Mouse (Mus musculus) midbrain, postnatal 0 days (tissue): ENCODE measurements at regions not wholly inside any gene's neighbourhood (a gene's known extent, or its start where the extent isn't known, plus 50 kb on each side); places are given as distances from the start of the nearest gene placed in this dataset.

Experiments used
- ATAC-seq: fragments of 200-750 bp; cut with Nextera tagmentation; 2 replicates; pipeline ENCODE4 v1.8.0; 2017; ENCODE audit warnings: moderate number of reproducible peaks, mild to moderate bottlenecking, moderate TSS enrichment, moderate library complexity; ENCODE audit not compliant: low FRiP score
- DNase-seq: peaks from one replicate; pipeline ENCODE4 v3.0.0-alpha.2; 2015; ENCODE audit warnings: low spot score
- H3K27ac ChIP-seq: fragments of 300-500 bp; sonication (generic); 2 replicates; pipeline ENCODE4 v1.5.1; 2014; ENCODE audit warnings: low read depth, mild to moderate bottlenecking, low read length, mixed read lengths
- H3K27me3 ChIP-seq: fragments of 300-500 bp; sonication (generic); 2 replicates; pipeline ENCODE4 v1.6.1; 2014; ENCODE audit warnings: low read length, control low read depth, mixed read lengths; ENCODE audit not compliant: insufficient read depth
- H3K36me3 ChIP-seq: fragments of 300-500 bp; sonication (generic); 2 replicates; pipeline ENCODE4 v1.6.1; 2014; ENCODE audit warnings: low read length, control low read depth, mixed read lengths; ENCODE audit not compliant: insufficient read depth
- H3K4me1 ChIP-seq: fragments of 300-500 bp; sonication (generic); 2 replicates; pipeline ENCODE4 v1.6.1; 2014; ENCODE audit warnings: mild to moderate bottlenecking, control low read depth, antibody characterized with exemption, low read length, mixed read lengths; ENCODE audit not compliant: insufficient read depth
- H3K4me2 ChIP-seq: fragments of 300-500 bp; sonication (generic); 2 replicates; pipeline ENCODE4 v1.6.1; 2014; ENCODE audit warnings: low read depth, mild to moderate bottlenecking, low read length, mixed read lengths; ENCODE audit not compliant: poor library complexity, severe bottlenecking
- H3K4me3 ChIP-seq: fragments of 300-500 bp; sonication (generic); 2 replicates; pipeline ENCODE4 v1.5.1; 2014; ENCODE audit warnings: low read depth, mild to moderate bottlenecking, low read length, moderate library complexity
- H3K9ac ChIP-seq: fragments of 300-500 bp; sonication (generic); replicated peaks from 2 replicates; pipeline ENCODE4 v1.6.1; 2014; ENCODE audit warnings: mild to moderate bottlenecking, low read length, moderate library complexity, mixed read lengths; ENCODE audit not compliant: poor library complexity, severe bottlenecking
- H3K9me3 ChIP-seq: fragments of 300-500 bp; sonication (generic); 2 replicates; pipeline ENCODE4 v1.6.1; 2016; ENCODE audit warnings: low read length, control low read depth
- CTCF ChIP-seq: IDR thresholded peaks from 2 replicates; pipeline ENCODE4 v1.5.1; 2016; ENCODE audit warnings: antibody characterized with exemption, mild to moderate bottlenecking
- WGBS: fragments of 180-500 bp; shearing (Covaris S2); extraction: QIAGEN DNeasy Blood & Tissue Kit; methylation state at CpG from one replicate; pipeline ENCODE4 v1.1.7; 2014; 5-methylcytosine and 5-hydroxymethylcytosine counted together

GRCm38 (mm10) chr15:8783567-8783966, 73.0 kb upstream of the Slc1a3 start:
- no peak overlapping the region for H3K27ac ChIP-seq
- no peak overlapping the region for H3K4me3 ChIP-seq
- no peaks in the 10 kb centered on the region for H3K9me3 ChIP-seq
- no peaks in the 10 kb centered on the region for H3K36me3 ChIP-seq
- no peak for TF ChIP-seq CTCF
- WGBS = 73% methylated on average over 2 of the region's 2 CpGs
- H3K4me2 ChIP-seq = no peak overlapping the region
- H3K9ac ChIP-seq = no peak overlapping the region
- DNase-seq = no peak
- ATAC-seq = no peak
- no peaks in the 10 kb centered on the region for H3K4me1 ChIP-seq
- no peaks in the 10 kb centered on the region for H3K27me3 ChIP-seq

- Histone ChIP-seq H3K9ac (no peak overlapping the region), H3K4me2 (no peak overlapping the region), H3K9me3 (no peaks in the 10 kb centered on the region), H3K4me3 (no peak overlapping the region), H3K4me1 (no peaks in the 10 kb centered on the region), H3K36me3 (no peaks in the 10 kb centered on the region), H3K27ac (no peak overlapping the region), H3K27me3 (no peaks in the 10 kb centered on the region)
- ATAC-seq = no peak
- DNase-seq = no peak
- no peak for TF ChIP-seq CTCF
- WGBS = 37% methylated on average over 1 of the region's 1 CpGs
These were observed 72.5 kb upstream of the Slc1a3 start for GRCm38 (mm10) chr15:8783036-8783435.

GRCm38 (mm10) chr15:8782131-8782507, 71.6 kb upstream of the Slc1a3 start:
- no peak overlapping the region for H3K4me3 ChIP-seq
- 58% methylated on average over 10 of the region's 10 CpGs for WGBS
- H3K27ac ChIP-seq = 0 out of 2 replicates have a peak overlapping the region, but pooled peaks have one; percentile 34
- H3K27me3 ChIP-seq = no peaks in the 10 kb centered on the region
- H3K9me3 ChIP-seq = no peaks in the 10 kb centered on the region
- no peak overlapping the region for H3K9ac ChIP-seq
- no peak for ATAC-seq
- no peak overlapping the region for H3K4me2 ChIP-seq
- no peaks in the 10 kb centered on the region for H3K4me1 ChIP-seq
- DNase-seq = no peak
- no peak for TF ChIP-seq CTCF
- H3K36me3 ChIP-seq = no peaks in the 10 kb centered on the region

GRCm38 (mm10) chr15:8781159-8782130, 70.9 kb upstream of the Slc1a3 start:
- whole genome bisulfite sequencing = 46% methylated on average over 28 of the region's 28 CpGs
- TF ChIP-seq CTCF = no peak
- DNase-seq = peak; percentile 90

GRCm38 (mm10) chr15:8780371-8780866, 69.9 kb upstream of the Slc1a3 start:
- Histone ChIP-seq H3K4me3 (no peak overlapping the region), H3K9me3 (no peaks in the 10 kb centered on the region), H3K4me2 (no peak overlapping the region), H3K9ac (no peak overlapping the region), H3K27ac (peak overlapping the region; percentile 44; the same call in 1 of the 2 replicates), H3K36me3 (no peaks in the 10 kb centered on the region), H3K4me1 (no peaks in the 10 kb centered on the region), H3K27me3 (no peaks in the 10 kb centered on the region)
- ATAC-seq (no peak), DNase-seq (peak; percentile 31)
- 57% methylated on average over 5 of the region's 5 CpGs for WGBS
- no peak for TF ChIP-seq CTCF

More at GRCm38 (mm10) chr15:8781159-8782130, 70.9 kb upstream of the Slc1a3 start:
- Histone ChIP-seq H3K9ac (no peak overlapping the region), H3K9me3 (no peaks in the 10 kb centered on the region), H3K27ac (0 out of 2 replicates have a peak overlapping the region, but pooled peaks have one; percentile 34), H3K4me3 (no peak overlapping the region), H3K36me3 (no peaks in the 10 kb centered on the region), H3K27me3 (no peaks in the 10 kb centered on the region), H3K4me1 (no peaks in the 10 kb centered on the region), H3K4me2 (no peak overlapping the region)
- peak; percentile 91 for ATAC-seq
